Mouse (Mus musculus): ENCODE results near the gene Scarf2.

The Scarf2 gene

GRCm38 (mm10) chr16:17832821-17833220 is 35.7 kb downstream of the Scarf2 start, which contains the start of gene B830017H08Rik:
TSS of gene B830017H08Rik (plus strand) at chr16:17833121.
- DNase-seq: no peak

DNA sequence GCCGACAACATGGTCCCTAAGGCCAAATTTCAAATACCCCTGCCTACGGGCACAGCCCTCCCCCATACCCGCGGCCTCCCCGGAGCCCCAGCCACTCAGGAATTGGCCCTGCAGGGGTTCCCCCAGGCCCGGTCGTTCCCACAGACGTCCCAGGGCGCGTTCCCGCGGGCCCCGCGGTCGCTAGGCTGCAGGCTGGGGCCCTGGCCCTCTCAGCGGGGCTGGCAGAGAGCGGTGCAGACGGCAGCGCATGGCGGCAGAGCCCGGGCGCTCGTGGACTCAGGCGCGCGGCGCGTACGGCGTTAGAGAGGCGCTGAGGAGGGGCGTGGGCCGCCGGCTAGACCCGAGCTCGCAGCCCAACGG is 36.2 kb downstream of the Scarf2 start:
- DNase-seq: no peak

DNA sequence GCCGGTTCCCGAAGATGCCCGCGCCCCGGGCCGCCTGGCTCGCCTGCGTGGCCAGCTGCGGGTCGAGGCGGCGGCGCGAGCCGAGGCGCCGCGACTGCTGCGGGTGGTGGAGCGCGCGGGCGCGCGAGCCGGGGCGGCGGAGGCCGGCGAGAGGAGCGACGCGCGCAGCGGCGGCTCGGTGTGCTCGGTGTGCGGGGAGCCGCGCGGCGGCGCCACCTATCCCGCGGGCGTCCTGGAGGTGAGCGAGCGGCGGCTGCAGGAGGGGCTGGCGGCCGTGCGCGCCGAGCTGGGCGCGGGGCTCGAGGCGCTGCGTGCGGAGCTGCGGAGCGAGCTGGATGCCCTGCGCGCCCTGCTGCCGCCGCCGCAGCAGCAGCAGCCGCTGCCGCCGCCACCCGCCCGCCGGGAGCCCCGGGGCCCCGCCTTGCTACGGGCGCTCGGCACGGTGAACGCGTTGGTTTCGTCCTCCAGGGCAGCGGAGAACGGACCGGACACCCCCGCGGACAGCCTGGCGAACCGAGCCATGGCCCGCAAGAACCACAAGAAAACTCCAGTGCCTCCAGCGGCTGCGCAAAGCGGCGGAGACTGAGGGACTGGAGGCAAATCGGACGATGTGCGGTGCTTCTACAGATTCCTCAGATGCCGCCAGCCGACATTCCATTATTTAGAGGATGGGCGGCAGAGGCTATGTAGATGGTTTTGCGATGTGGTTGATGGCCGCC is 36.8 kb downstream of the Scarf2 start:
- DNase-seq: no peak

- DNase-seq: no peak
Observed at GRCm38 (mm10) chr16:17834543-17834942, 37.5 kb downstream of the Scarf2 start.

GRCm38 (mm10) chr16:17835481-17835880 is 38.4 kb downstream of the Scarf2 start:
- no peak for DNase-seq

GRCm38 (mm10) chr16:17838051-17838450 is 41.0 kb downstream of the Scarf2 start, which contains the start of gene Car15:
TSS of gene Car15 (minus strand) at chr16:17838364.
- no peak for DNase-seq

DNA sequence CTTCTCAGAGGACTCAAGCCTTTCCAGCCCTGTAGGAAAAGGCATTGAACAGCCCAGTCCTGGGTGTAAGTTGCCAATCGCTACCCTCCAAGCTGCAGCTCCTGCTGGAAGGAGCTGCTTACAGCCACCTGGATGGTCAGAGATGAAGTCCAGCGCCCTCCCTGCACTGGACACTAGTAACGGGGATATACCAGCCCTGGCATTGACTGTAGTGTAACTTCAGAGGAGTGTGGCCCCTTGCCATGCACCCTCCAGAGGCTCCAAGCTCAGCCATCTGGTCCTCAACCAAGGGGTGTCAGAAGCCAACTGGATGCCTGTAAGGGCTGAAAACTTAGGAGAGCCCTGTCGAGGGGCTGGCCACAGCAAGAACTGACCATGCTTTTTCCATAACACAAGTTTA is 42.9 kb downstream of the Scarf2 start:
- no peak for DNase-seq

- DNase-seq: no peak
Observed at GRCm38 (mm10) chr16:17842437-17842836, 45.4 kb downstream of the Scarf2 start.

DNA sequence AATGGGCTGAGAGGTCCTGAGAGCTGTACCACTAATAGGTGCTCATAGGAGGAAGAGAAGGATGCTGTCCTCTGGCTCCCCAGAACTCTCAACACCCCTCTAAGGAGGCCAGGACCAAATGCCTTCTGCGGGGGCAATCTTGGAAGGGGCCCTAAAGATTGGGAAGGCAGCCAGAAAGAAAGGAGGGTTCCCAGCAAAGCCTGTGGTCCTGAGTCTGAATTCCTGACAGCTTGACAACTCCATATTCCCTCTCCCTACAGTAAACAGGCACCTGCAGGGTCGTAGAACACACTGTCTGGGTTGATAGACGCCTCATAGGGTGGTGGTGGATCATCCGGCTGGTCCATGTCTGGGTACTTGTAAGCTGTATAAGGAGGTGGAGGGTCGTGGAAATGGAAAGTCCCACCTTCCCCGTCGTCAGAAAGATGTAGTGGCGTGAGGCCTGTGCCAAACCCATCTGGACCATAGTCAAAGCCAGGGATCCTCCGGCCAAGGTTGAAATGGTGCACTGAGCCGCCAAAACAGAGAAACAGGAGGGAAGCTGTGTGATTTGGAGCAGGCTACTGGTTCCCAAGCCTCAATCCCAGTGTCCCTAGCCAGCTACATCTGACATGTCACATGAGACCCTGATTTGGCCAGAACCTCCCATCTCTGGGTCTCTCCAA is 46.8 kb downstream of the Scarf2 start:
- DNase-seq: no peak

GRCm38 (mm10) chr16:17848431-17848830 is 51.3 kb downstream of the Scarf2 start:
- no peak for DNase-seq

- no peak for DNase-seq
Observed at GRCm38 (mm10) chr16:17848928-17849327, 51.8 kb downstream of the Scarf2 start.

- no peak for DNase-seq
Observed at GRCm38 (mm10) chr16:17849486-17849885, 52.4 kb downstream of the Scarf2 start.

DNA sequence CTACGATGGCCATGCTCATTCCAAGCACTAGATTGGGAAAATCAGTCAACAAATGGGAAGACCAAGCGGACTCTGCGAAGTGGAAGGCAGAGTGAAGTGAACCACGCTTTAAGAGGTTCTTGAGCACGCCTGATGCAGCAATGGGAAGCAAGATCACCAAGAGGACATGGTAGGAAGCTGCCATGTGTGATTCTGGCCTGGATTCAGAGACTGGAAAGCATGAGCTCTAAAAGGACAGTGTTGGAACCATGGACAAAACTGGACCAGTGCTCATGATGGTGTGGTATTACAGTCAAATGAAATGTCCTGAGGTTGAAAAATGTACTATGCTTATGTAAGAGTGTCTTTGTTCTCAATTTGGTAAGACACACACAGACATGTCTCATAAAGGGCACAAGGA is 54.2 kb downstream of the Scarf2 start:
- no peak for DNase-seq

DNA sequence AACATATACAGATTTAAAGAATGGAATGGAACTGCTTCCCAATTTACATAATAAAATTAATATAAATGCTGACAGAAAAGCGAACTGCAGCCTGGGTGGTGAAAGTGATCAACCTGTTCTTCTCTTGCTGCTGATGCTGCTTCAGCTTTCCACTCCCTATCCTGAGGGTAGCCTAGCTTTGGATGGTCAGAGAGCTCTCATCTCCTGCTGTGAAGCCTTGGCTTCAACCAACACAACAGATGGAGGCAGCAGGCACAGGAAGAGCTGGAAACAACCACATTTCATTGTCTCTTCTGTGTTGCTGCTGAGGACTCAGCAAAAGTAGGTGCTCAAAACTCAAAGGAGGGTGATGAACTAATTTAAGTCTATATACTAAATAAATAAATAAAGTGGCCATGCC is 54.8 kb downstream of the Scarf2 start:
- no peak for DNase-seq

DNA sequence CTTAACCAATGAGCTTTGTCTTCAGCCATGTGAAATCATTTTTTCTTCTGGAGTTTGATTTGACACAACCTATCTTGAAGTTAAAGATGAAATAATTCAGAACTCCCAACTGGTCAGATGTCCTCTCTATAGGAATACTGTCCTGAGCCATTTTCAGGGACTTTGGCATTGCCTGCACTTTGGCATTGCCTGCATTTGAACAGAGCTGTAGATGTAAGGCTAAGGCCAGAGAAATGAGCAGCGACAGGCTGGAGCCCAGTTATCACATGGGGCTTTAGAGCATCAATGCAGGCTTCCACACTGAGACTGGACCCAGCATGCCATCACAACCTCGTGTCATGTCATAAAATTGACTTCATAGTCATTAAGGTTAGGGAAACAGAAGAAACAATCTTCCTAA is 56.2 kb downstream of the Scarf2 start:
- DNase-seq: no peak

GRCm38 (mm10) chr16:17857157-17857556 is 60.1 kb downstream of the Scarf2 start:
- no peak for DNase-seq

All from spleen, adult 18-20 months (tissue).